Mouse (Mus musculus) spleen, adult 2 months (tissue): ENCODE measurements at regions not wholly inside any gene's neighbourhood (a gene's known extent, or its start where the extent isn't known, plus 50 kb on each side); places are given as distances from the start of the nearest gene placed in this dataset.

Experiments used
- CTCF ChIP-seq: fragments of 200-500 bp; IDR thresholded peaks from 2 replicates; pipeline ENCODE4 v1.5.1; 2011; ENCODE audit warnings: mild to moderate bottlenecking, inconsistent platforms; ENCODE audit not compliant: insufficient read depth, insufficient read length, insufficient replicate concordance; ENCODE audit errors: extremely low read depth
- POLR2A ChIP-seq: fragments of 200-500 bp; IDR thresholded peaks from 2 replicates; pipeline ENCODE4 v1.6.1; 2011; ENCODE audit warnings: low read depth, low read length, inconsistent platforms

- no peak for TF ChIP-seq CTCF
- no peak for TF ChIP-seq POLR2A
Measured at GRCm38 (mm10) chr4:105347911-105348310, 190.8 kb downstream of the Plpp3 start.
